Mouse (Mus musculus) cortical plate, adult 2 months (tissue): Measurements from ENCODE around the gene Plaa.

ENCODE experiments used
- CTCF ChIP-seq: fragments of 200-500 bp; IDR thresholded peaks from 2 replicates; pipeline ENCODE4 v1.5.1; 2011; ENCODE audit warnings: mild to moderate bottlenecking, control low read depth, low read length; ENCODE audit not compliant: insufficient read depth; ENCODE audit errors: extremely low read depth
- POLR2A ChIP-seq: fragments of 200-500 bp; IDR thresholded peaks from 2 replicates; pipeline ENCODE4 v1.6.1; 2011; ENCODE audit warnings: mild to moderate bottlenecking, low read length, control low read depth; ENCODE audit not compliant: insufficient read depth; ENCODE audit errors: extremely low read depth

DNA sequence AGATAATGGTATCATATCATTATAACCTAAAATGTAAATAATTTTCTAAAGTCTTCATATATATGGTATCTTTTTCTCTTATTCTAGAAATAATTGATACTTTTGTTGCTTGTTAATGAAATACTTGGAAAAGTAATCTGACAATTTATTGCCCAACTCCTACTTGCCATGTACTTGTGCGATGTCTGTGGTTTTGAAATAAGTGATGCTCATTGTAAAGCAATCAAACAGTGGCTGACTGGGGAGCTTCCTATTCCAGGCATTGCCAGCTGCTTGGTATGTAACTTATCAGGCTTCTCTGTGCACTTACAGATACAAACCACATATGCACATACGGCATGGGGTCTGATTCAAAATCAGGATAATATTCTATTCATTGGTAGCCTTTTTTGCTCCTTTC is 17.0 kb upstream of the Plaa start:
- no peak for TF ChIP-seq CTCF
- no peak for TF ChIP-seq POLR2A
